Mouse (Mus musculus) stomach, embryonic 16.5 days (tissue): ENCODE results near the gene Cfap43. TPM values are rescaled to one million over a fixed set of nuclear protein-coding genes. Genes with fewer than 3 reads are reported as not detected.

Source experiments
- ATAC-seq: fragments of 200-750 bp; cut with Nextera tagmentation; 2 replicates; pipeline ENCODE4 v1.8.0; 2017; ENCODE audit warnings: moderate number of reproducible peaks, moderate TSS enrichment; ENCODE audit not compliant: insufficient read depth, low FRiP score
- H3K27ac ChIP-seq: fragments of 300-500 bp; sonication (generic); 2 replicates; pipeline ENCODE4 v1.5.1; 2014; ENCODE audit warnings: low read length
- H3K27me3 ChIP-seq: fragments of 300-500 bp; sonication (generic); 2 replicates; pipeline ENCODE4 v1.6.1; 2014; ENCODE audit warnings: low read length, control low read depth, mixed read lengths; ENCODE audit not compliant: control insufficient read depth, insufficient read depth
- H3K36me3 ChIP-seq: fragments of 300-500 bp; sonication (generic); 2 replicates; pipeline ENCODE4 v1.6.1; 2014; ENCODE audit warnings: low read length; ENCODE audit not compliant: control insufficient read depth, insufficient read depth
- H3K4me1 ChIP-seq: fragments of 300-500 bp; sonication (generic); 2 replicates; pipeline ENCODE4 v1.6.1; 2014; ENCODE audit warnings: low read length, control low read depth, mixed read lengths; ENCODE audit not compliant: control insufficient read depth, insufficient read depth
- H3K4me2 ChIP-seq: fragments of 300-500 bp; sonication (generic); 2 replicates; pipeline ENCODE4 v1.6.1; 2014; ENCODE audit warnings: low read depth, low read length, mixed read lengths
- H3K4me3 ChIP-seq: fragments of 300-500 bp; sonication (generic); replicated peaks from 2 replicates; pipeline ENCODE4 v1.5.1; 2014; ENCODE audit warnings: mild to moderate bottlenecking, low read length
- H3K9ac ChIP-seq: fragments of 300-500 bp; sonication (generic); 2 replicates; pipeline ENCODE4 v1.6.1; 2014; ENCODE audit warnings: low read length
- H3K9me3 ChIP-seq: fragments of 300-500 bp; sonication (generic); replicated peaks from 2 replicates; pipeline ENCODE4 v1.6.1; 2016; ENCODE audit warnings: low read length, control low read depth; ENCODE audit not compliant: control insufficient read depth
- WGBS: fragments of 180-500 bp; shearing (Covaris S2); extraction: QIAGEN DNeasy Blood & Tissue Kit; methylation state at CpG from one replicate; pipeline ENCODE4 v1.1.7; 2014; 5-methylcytosine and 5-hydroxymethylcytosine counted together
- polyA plus RNA-seq: library from polyadenylated mRNA; unstranded; fragments of >200 nt; fragmentation: Nextera tagmentation; extraction: Ambion mirVana; gene quantifications from 2 replicates; pipeline ENCODE4 v1.2.1, GENCODE M21; 2015

Gene Cfap43
- polyA plus RNA-seq, 1 experiment from 2014 or later = 1.1 TPM

DNA sequence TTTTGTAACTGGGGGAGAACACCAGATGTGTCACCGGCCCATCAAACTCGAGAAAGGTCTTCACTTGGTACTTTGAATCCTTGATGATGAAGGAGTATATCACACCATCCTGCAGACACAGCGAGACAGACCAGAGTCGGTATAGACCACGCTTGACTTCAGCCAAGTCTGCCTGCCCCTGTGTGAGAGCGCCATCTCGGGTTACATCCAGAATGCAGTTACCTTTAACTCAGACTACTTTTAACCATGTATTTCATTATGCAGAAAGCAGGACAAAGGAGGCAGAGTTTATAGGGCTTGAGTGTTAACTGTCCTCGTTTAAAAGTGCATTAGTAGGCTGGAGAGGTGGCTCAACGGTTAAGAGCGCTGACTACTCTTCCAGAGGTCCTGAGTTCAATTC is 107.0 kb downstream of the Cfap43 start:
- no peak overlapping the region for H3K27ac ChIP-seq
- H3K9me3 ChIP-seq = no peaks in the 10 kb centered on the region
- no peaks in the 10 kb centered on the region for H3K4me1 ChIP-seq
- no peaks in the 10 kb centered on the region for H3K36me3 ChIP-seq
- ATAC-seq = no peak
- H3K9ac ChIP-seq = no peak overlapping the region
- 76% methylated on average over 10 of the region's 10 CpGs for WGBS
- H3K4me3 ChIP-seq = no peak overlapping the region
- no peaks in the 10 kb centered on the region for H3K27me3 ChIP-seq
- no peak overlapping the region for H3K4me2 ChIP-seq

- no peaks in the 10 kb centered on the region for H3K9me3 ChIP-seq
- WGBS = 73% methylated on average over 10 of the region's 10 CpGs
- no peak for ATAC-seq
- no peak overlapping the region for H3K4me3 ChIP-seq
- H3K27me3 ChIP-seq = no peaks in the 10 kb centered on the region
- H3K36me3 ChIP-seq = no peaks in the 10 kb centered on the region
- no peak overlapping the region for H3K27ac ChIP-seq
- no peak overlapping the region for H3K9ac ChIP-seq
- no peak overlapping the region for H3K4me2 ChIP-seq
- no peaks in the 10 kb centered on the region for H3K4me1 ChIP-seq
Observed at GRCm38 (mm10) chr19:47798583-47798982, 120.5 kb downstream of the Cfap43 start.

DNA sequence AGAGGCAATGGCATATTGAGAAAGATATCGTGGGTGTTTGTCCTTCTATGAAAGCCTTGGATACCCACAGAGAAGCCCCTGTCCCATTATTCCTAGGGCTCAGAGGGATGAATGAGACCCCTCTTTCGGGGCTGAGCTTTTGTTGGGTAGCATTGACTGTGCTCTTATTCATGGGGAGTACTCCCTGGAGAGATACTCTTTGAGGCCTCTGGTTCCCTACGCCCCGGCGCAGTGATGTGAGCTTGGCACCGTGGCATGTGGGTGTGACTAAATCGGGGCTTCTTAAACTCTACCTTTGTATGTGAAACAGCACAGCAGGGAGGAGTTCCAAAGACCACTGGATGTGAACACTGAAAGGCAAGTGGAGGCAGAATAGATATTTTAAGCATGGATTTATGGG is 122.4 kb downstream of the Cfap43 start:
- Histone ChIP-seq H3K27ac (no peak overlapping the region), H3K9me3 (no peaks in the 10 kb centered on the region), H3K4me2 (no peak overlapping the region), H3K27me3 (no peaks in the 10 kb centered on the region), H3K4me3 (no peak overlapping the region), H3K36me3 (no peaks in the 10 kb centered on the region), H3K4me1 (no peaks in the 10 kb centered on the region), H3K9ac (no peak overlapping the region)
- 80% methylated on average over 7 of the region's 7 CpGs for WGBS
- ATAC-seq = no peak

GRCm38 (mm10) chr19:47795009-47795728 is 123.9 kb downstream of the Cfap43 start:
- Histone ChIP-seq H3K4me2 (no peak overlapping the region), H3K9me3 (no peaks in the 10 kb centered on the region), H3K36me3 (no peaks in the 10 kb centered on the region), H3K27me3 (no peaks in the 10 kb centered on the region), H3K4me1 (no peaks in the 10 kb centered on the region), H3K27ac (no peak overlapping the region; the same call in 1 of the 2 replicates), H3K4me3 (no peak overlapping the region), H3K9ac (no peak overlapping the region)
- ATAC-seq = peak; percentile 37; the same call in 1 of the 2 replicates
- WGBS = 48% methylated on average over 15 of the region's 15 CpGs

GRCm38 (mm10) chr19:47794331-47794730 is 124.8 kb downstream of the Cfap43 start:
- Histone ChIP-seq H3K9me3 (no peaks in the 10 kb centered on the region), H3K9ac (no peak overlapping the region), H3K4me3 (no peak overlapping the region), H3K27me3 (no peaks in the 10 kb centered on the region), H3K36me3 (no peaks in the 10 kb centered on the region), H3K4me1 (no peaks in the 10 kb centered on the region), H3K27ac (no peak overlapping the region), H3K4me2 (no peak overlapping the region)
- no peak for ATAC-seq
- whole genome bisulfite sequencing = 36% methylated on average over 5 of the region's 5 CpGs

GRCm38 (mm10) chr19:47790316-47791020 is 128.6 kb downstream of the Cfap43 start:
- Histone ChIP-seq H3K27me3 (no peaks in the 10 kb centered on the region), H3K4me1 (no peaks in the 10 kb centered on the region), H3K36me3 (no peaks in the 10 kb centered on the region), H3K4me3 (no peak overlapping the region), H3K9me3 (no peaks in the 10 kb centered on the region), H3K4me2 (no peak overlapping the region), H3K9ac (no peak overlapping the region), H3K27ac (no peak overlapping the region)
- peak; percentile 21; the same call in 1 of the 2 replicates for ATAC-seq
- 89% methylated on average over 11 of the region's 11 CpGs for WGBS

DNA sequence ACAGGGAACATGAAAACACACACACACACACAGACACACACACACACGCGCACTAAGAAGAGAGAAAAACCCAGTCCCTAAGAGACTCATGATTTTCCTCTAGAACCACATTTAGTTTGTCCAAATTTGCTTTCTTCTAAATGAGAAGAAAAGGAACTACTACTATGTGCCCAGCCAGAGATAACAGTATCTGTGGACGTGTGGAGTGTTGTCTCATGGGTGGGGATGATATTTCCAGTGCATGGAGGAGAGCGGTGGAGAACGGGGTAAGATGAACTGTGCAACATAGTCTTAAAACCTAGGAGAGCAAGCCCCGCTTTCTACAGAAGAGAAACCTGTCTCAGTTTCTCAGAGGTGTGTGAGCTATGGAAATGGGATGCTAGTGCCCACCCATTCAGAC is 135.2 kb downstream of the Cfap43 start:
- Histone ChIP-seq H3K9ac (no peak overlapping the region), H3K4me3 (no peak overlapping the region), H3K36me3 (no peaks in the 10 kb centered on the region), H3K27me3 (no peaks in the 10 kb centered on the region), H3K27ac (no peak overlapping the region), H3K4me1 (no peaks in the 10 kb centered on the region), H3K9me3 (no peaks in the 10 kb centered on the region), H3K4me2 (no peak overlapping the region)
- ATAC-seq = no peak
- 86% methylated on average over 6 of the region's 6 CpGs for WGBS

GRCm38 (mm10) chr19:47780972-47781371 is 138.1 kb downstream of the Cfap43 start:
- no peaks in the 10 kb centered on the region for H3K27me3 ChIP-seq
- 73% methylated on average over 11 of the region's 11 CpGs for WGBS
- no peaks in the 10 kb centered on the region for H3K4me1 ChIP-seq
- no peak for ATAC-seq
- no peaks in the 10 kb centered on the region for H3K36me3 ChIP-seq
- no peak overlapping the region for H3K9ac ChIP-seq
- no peak overlapping the region for H3K4me2 ChIP-seq
- no peak overlapping the region for H3K27ac ChIP-seq
- H3K9me3 ChIP-seq = no peaks in the 10 kb centered on the region
- no peak overlapping the region for H3K4me3 ChIP-seq

DNA sequence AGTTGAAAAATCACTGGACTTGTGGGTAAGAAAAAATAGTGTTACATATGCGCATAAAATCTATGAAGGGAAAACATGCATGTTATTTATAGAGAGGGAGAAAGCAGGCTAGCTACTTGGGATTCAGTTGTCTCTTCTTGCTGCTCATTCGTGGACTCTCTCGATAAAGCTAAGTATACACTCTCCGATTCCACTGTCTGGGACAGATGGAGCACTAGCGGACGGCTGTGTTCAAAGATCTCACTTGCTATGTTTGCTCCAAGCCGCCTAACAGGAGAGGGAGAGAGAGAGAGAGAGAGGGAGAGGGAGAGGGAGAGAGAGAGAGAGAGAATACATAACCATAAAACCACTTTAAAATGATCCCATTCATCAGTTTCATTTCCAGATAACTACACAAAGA is 138.9 kb downstream of the Cfap43 start:
- no peaks in the 10 kb centered on the region for H3K9me3 ChIP-seq
- H3K4me1 ChIP-seq = no peaks in the 10 kb centered on the region
- 83% methylated on average over 7 of the region's 7 CpGs for WGBS
- H3K9ac ChIP-seq = no peak overlapping the region
- ATAC-seq = no peak
- no peaks in the 10 kb centered on the region for H3K27me3 ChIP-seq
- H3K4me2 ChIP-seq = no peak overlapping the region
- no peak overlapping the region for H3K27ac ChIP-seq
- H3K36me3 ChIP-seq = no peaks in the 10 kb centered on the region
- no peak overlapping the region for H3K4me3 ChIP-seq
